Mouse (Mus musculus) heart, adult 9 months (tissue): ENCODE results near the gene 1700018B08Rik.

Experiments used
- DNase-seq, 2 experiments: peaks; one replicate each; pipeline ENCODE4 v3.0.0; 2022; ENCODE audit warnings: low spot score in 2 of 2

The 1700018B08Rik gene

DNA sequence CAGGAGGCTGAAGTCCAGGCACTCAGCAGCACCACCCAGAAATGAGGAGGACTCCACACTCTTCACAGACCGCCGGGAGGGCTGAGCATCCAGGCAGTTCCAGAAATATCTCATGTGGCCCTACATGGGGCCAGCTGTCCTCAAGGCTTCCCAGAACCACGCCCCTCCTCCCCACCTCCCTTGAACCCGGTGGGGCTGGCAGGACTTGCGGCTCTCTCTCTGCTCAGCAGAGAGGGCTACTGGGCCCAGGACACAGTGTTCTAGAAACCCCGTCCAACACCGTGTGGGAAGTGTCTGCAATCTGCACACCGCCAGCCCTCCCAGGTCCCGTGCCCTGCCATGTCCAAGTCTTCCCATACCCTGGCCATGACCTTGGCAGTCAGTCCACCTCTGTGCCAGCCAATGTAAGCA is 18.8 kb upstream of the 1700018B08Rik start:
- peak; percentile 89 to 91 for DNase-seq

DNA sequence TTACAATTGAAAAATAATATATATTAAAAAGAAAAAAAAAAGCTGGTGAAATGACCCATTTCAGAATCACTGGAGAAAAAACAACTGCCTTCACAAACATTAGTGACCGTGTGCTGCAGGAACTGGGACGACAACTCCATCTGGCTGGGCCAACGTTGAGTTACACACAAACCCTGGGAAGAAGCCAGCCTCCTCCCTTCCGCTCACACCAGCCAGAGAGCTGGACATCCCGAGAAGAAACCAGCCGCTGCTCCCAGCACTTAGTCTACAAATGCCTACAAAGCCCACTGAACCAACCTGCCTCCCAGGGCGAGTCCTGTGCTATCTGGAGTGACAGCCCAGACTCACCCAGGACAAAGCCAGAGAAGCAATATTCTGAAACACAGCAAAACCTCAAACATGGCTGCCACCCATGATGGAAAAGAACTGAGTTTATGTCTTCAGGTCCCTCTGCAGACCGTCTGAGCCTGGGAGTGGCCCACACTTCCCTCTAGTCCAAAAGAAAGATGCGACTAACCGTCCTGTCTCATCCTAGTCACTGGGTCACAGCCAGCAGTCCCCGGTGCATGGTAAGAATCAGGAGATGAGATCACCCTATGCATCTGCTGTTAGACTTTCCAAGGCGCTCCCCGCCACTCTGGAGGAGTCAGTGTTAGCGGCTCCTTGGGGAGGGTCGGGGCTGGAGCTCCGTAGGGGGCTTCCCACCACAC is 17.7 kb upstream of the 1700018B08Rik start:
- DNase-seq = peak; percentile 54 to 77

DNA sequence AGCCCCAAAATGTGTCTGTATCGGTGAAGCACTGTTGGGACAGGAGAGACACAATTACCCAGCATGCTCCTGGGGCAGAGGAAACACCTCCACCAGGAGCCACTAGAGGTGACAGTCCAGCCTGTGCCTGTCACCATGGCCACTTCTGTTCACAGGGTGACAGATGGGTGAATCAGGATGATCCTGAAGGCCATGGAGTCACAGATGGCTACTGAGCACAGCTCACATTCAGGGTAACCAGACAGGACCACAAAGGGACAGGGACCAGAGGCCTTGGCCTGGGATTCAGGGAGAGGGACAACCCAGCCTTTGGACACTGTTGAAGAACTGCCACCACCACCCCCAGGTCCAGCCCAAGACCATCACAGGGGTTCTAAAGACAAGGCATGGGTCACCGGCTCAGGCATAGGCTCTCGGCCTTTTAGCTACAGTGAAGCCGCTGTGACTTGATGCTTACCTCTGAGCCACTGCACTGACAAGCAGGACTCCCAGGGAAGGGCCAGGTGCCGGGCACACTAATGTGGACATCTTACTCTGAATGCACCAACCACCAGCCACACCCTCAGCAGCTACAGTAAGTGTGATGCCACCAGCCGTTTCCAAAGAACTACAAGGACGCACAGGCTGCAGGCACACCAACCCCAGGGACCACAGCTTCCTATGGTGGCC is 16.4 kb upstream of the 1700018B08Rik start:
- DNase-seq = no peak

GRCm38 (mm10) chr8:121559801-121560200 is 15.7 kb upstream of the 1700018B08Rik start:
- no peak for DNase-seq

DNA sequence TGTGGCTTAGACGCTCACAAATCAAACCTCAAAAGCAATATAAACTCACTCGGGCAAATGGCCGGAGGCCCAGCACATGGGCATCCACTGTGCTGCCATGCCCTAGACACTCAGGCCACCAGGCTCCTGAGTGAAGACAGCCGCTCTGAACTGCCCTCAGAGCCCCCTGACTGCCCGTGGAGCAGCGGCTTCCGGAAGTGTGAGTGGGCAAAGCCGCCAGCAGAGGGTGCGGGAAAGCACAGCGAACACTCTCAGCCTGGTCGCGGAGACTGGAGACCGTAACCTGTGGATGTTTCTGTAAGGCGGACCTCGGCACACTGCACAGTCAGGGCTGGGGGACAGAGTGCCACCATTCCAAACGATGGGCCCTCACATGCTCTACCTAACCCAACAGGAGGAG is 14.4 kb upstream of the 1700018B08Rik start:
- no peak for DNase-seq

GRCm38 (mm10) chr8:121557746-121558145 is 13.6 kb upstream of the 1700018B08Rik start:
- no peak for DNase-seq

GRCm38 (mm10) chr8:121553831-121554475 is 9.8 kb upstream of the 1700018B08Rik start:
- no peak for DNase-seq

GRCm38 (mm10) chr8:121552506-121552905 is 8.4 kb upstream of the 1700018B08Rik start:
- DNase-seq = no peak

- no peak for DNase-seq
Measured at GRCm38 (mm10) chr8:121551065-121551985, 7.2 kb upstream of the 1700018B08Rik start.

GRCm38 (mm10) chr8:121550056-121550455 is 5.9 kb upstream of the 1700018B08Rik start:
- DNase-seq = no peak

DNA sequence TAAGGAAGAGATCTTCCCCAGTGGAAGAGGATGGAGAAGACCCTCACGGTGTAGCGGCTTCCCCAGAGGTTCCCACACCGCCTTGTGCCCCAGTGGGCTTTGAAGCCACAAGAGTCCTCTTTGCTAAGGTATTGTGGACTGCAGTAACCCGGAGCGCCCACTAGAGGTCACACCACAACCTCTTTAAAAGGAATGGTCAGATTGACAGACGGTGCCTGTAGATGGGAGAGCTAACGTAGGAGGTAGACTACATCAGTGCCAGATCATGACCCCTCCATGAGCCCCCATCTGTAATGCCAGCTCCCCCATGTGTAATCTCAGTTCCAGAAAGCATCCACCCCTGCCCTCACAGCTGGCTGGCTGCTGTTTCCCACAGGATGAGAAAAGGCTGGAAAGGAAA is 3.0 kb upstream of the 1700018B08Rik start:
- DNase-seq = peak; percentile 43 to 53

DNA sequence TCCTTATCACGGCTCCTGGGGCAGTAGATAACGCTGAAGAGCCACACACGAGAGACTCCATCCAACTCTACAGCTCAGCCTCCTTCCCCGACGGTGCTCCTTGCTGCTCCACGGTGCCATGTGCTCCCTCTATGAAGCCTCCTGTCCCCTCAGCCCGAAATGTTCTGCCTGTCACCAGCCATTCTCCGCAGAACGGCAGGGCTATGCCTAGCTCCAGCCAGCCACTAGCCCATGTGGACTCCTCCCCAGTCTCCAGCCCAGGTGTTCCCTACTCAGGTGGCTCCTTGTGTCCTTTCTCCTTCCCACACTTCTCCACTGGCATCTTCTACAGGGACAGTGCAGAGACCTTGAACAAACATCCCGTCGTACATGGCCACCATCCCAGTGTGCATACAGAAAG is 816 bp upstream of the 1700018B08Rik start:
- no peak for DNase-seq

- DNase-seq = no peak
Measured at GRCm38 (mm10) chr8:121542901-121543300, 1.2 kb downstream of the 1700018B08Rik start.

DNA sequence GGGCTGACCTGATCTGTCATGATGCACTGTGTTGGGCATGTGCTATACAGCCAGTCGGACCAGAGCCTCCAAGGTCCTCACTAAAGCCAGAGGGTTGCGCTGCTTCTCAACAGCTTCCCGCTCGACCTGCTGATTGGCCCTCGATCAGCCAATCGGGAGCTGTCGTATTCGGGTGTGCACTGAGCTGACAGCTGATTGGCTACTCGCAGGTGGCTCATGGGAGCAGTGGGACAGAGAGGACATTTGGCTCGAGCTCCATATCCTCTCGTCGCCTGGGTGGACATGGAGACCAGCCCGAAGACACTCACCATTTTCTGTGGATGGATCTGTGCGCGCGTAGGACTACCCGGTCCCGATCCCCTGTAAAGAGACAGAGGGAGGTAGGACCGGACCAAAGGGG is 2.3 kb downstream of the 1700018B08Rik start:
- DNase-seq = no peak

DNA sequence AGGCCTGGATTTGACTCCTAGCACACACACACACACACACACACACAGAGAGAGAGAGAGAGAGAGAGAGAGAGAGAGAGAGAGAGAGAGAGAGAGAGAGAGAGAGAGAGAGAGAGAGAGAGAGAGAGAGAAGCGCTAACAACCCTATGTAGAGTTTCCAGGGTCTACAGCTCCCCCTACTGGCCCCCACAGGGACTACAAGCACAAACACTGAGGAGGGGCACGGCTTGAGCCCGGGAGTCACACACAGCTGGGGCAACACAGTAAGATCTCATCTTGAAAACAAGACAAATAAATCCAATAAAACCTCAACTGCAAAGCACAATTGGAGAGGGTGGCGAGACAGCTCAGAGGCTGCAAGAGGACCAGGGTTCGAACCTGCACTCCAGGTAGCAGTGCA is 11.7 kb downstream of the 1700018B08Rik start:
- no peak for DNase-seq

GRCm38 (mm10) chr8:121530639-121531038 is 13.5 kb downstream of the 1700018B08Rik start:
- DNase-seq = no peak

- peak; percentile 48 to 50 for DNase-seq
Measured at GRCm38 (mm10) chr8:121528790-121529189, 15.3 kb downstream of the 1700018B08Rik start.

- no peak for DNase-seq
Measured at GRCm38 (mm10) chr8:121527751-121528150, 16.4 kb downstream of the 1700018B08Rik start.

DNA sequence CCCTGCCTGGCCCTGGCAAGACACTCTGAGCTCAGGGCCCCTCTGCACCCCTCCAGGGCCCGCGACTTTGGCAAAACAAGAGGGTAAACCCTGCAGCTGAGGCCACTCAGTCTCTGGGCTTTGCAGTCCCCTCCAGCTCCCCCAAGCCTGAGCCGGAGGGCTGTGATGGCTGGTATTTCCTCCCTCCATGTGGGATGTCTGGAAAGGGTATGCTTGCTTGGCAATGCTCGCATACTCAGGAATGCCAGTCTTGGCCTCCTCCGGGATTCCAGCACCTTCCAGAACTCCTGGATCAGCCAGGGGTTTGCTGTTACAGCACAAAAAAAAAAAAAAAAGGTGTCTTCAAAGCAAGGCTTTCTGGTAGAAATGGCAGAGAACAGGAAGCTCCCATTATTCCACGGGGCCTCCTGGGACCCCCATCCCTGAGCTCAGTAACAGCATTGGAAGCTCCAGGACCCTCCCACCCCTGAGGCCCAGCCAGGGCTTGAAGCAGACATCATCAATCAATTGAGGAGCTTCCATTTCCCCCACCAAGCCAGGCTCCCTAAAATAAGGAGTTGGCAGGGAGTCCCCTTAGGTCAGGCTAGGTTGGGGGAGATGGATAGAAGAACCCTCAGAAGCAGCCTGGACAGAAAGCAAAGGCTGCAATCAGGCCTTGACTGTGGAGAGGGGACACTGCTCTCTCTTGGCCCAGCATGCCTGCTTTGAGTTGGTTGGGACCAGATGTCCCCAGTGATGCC is 17.1 kb downstream of the 1700018B08Rik start:
- no peak for DNase-seq

DNA sequence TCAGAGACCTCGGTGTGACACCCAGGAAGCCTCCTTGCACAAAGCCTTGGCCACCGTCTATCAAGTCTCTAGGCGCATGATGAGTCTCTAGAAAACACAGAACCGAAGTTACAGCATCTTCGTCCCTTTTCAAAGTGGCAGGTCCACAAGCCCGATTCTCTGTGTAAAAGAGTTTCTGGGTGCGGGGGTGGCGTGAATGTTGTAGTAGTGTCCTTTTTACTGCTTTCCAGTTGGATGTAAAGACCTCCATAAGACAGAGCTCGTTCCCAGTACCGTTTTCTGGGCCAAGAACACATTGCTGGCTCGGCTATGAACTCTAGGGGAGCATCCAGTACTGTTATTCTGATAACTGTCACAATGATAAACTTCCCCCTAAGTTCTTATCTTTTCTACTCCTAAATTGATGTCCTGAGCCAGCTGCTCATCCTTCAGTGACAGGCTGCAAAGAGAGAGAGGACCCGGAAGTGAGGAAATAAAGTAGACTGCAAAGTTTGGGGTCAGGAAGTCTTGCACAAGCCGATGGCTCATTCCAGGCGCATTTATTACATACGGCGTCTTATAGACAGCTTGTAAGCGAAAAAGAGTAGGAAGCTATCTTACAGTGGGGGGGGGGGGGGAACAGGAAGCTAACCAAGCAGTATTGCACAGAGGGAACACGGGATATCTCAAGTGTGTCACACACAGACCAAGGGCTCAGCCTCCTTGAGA is 18.9 kb downstream of the 1700018B08Rik start:
- DNase-seq = no peak
